Mouse (Mus musculus) heart, embryonic 13.5 days (tissue): Measurements from ENCODE around the gene Tas2r123. TPM values are rescaled to one million over a fixed set of nuclear protein-coding genes. Genes with fewer than 3 reads are reported as not detected.

Experiments used
- ATAC-seq: fragments of 200-750 bp; cut with Nextera tagmentation; 2 replicates; pipeline ENCODE4 v1.8.0; 2017; ENCODE audit warnings: moderate TSS enrichment; ENCODE audit not compliant: insufficient number of reproducible peaks, low FRiP score, low TSS enrichment; ENCODE audit errors: extremely low read depth
- H3K27ac ChIP-seq: fragments of 300-500 bp; sonication (generic); replicated peaks from 2 replicates; pipeline ENCODE4 v1.5.1; 2015; ENCODE audit warnings: moderate library complexity, mild to moderate bottlenecking, inconsistent platforms
- H3K27me3 ChIP-seq: fragments of 300-500 bp; sonication (generic); replicated peaks from 2 replicates; pipeline ENCODE4 v1.6.1; 2015; ENCODE audit warnings: mild to moderate bottlenecking, inconsistent platforms
- H3K36me3 ChIP-seq: fragments of 300-500 bp; sonication (generic); 2 replicates; pipeline ENCODE4 v1.6.1; 2015; ENCODE audit warnings: mild to moderate bottlenecking, inconsistent platforms
- H3K4me1 ChIP-seq: fragments of 300-500 bp; sonication (generic); 2 replicates; pipeline ENCODE4 v1.6.1; 2015; ENCODE audit warnings: inconsistent platforms
- H3K4me2 ChIP-seq: fragments of 300-500 bp; sonication (generic); 2 replicates; pipeline ENCODE4 v1.6.1; 2015; ENCODE audit warnings: inconsistent platforms, mild to moderate bottlenecking, moderate library complexity
- H3K4me3 ChIP-seq: fragments of 300-500 bp; sonication (generic); 2 replicates; pipeline ENCODE4 v1.5.1; 2015; ENCODE audit warnings: moderate library complexity, mild to moderate bottlenecking, inconsistent platforms
- H3K9ac ChIP-seq: fragments of 300-500 bp; sonication (generic); 2 replicates; pipeline ENCODE4 v1.6.1; 2015; ENCODE audit warnings: inconsistent platforms, mild to moderate bottlenecking, moderate library complexity
- H3K9me3 ChIP-seq: fragments of 300-500 bp; sonication (generic); 2 replicates; pipeline ENCODE4 v1.6.1; 2016; ENCODE audit warnings: inconsistent platforms
- WGBS: fragments of 180-500 bp; shearing (Covaris S2); methylation state at CpG from one replicate; pipeline ENCODE4 v1.1.7; 2015; ENCODE audit warnings: mixed read lengths; 5-methylcytosine and 5-hydroxymethylcytosine counted together
- polyA plus RNA-seq: library from polyadenylated mRNA; unstranded; fragments of >200 nt; fragmentation: Nextera tagmentation; extraction: Ambion mirVana; gene quantifications from 2 replicates; pipeline ENCODE4 v1.2.1, GENCODE M21; 2015

Tas2r123 gene
- polyA plus RNA-seq = not detected in 2 replicates

GRCm38 (mm10) chr6:132846842-132847241 lies at the start of gene Tas2r123:
Tas2r123 (plus strand) TSS chr6:132847142.
- H3K27me3 ChIP-seq = no peaks in the 10 kb centered on the region
- H3K9me3 ChIP-seq = no peaks in the 10 kb centered on the region
- no peak within 1 kb of the TSS for H3K4me3 ChIP-seq
- ATAC-seq = no peak
- no peak within 1 kb of the TSS for H3K27ac ChIP-seq
- WGBS = 55% methylated on average over 1 of the region's 1 CpGs
- H3K9ac ChIP-seq = no peak within 1 kb of the TSS
- no peak within 1 kb of the TSS for H3K4me2 ChIP-seq
- no peaks in the 10 kb centered on the region for H3K36me3 ChIP-seq
- H3K4me1 ChIP-seq = no peaks in the 10 kb centered on the region

GRCm38 (mm10) chr6:132802518-132802917 lies 44.4 kb upstream of the Tas2r123 start, which contains the start of gene Tas2r117:
Tas2r117 (plus strand) TSS chr6:132802818.
- Histone ChIP-seq H3K27me3 (no peaks in the 10 kb centered on the region), H3K36me3 (no peaks in the 10 kb centered on the region), H3K9me3 (no peaks in the 10 kb centered on the region), H3K4me3 (no peak within 1 kb of the TSS), H3K27ac (no peak within 1 kb of the TSS), H3K9ac (no peak within 1 kb of the TSS), H3K4me1 (no peaks in the 10 kb centered on the region), H3K4me2 (no peak within 1 kb of the TSS)
- no peak for ATAC-seq
- 71% methylated on average over 1 of the region's 1 CpGs for WGBS

- Histone ChIP-seq H3K9me3 (no peaks in the 10 kb centered on the region), H3K4me1 (no peaks in the 10 kb centered on the region), H3K4me2 (no peak within 1 kb of the TSS), H3K4me3 (no peak within 1 kb of the TSS), H3K27me3 (no peaks in the 10 kb centered on the region), H3K36me3 (no peaks in the 10 kb centered on the region), H3K9ac (no peak within 1 kb of the TSS), H3K27ac (no peak within 1 kb of the TSS)
- 54% methylated on average over 1 of the region's 1 CpGs for WGBS
- no peak for ATAC-seq
Observed at GRCm38 (mm10) chr6:132855138-132855537, 8.2 kb downstream of the Tas2r123 start, which contains the start of gene Tas2r116. Tas2r116 (plus strand) TSS chr6:132855438.

GRCm38 (mm10) chr6:132867708-132868107 lies 20.8 kb downstream of the Tas2r123 start, which contains the start of gene Tas2r110:
Tas2r110 (plus strand) TSS chr6:132868008.
- Histone ChIP-seq H3K36me3 (no peaks in the 10 kb centered on the region), H3K9me3 (no peaks in the 10 kb centered on the region), H3K4me3 (no peak within 1 kb of the TSS), H3K27me3 (no peaks in the 10 kb centered on the region), H3K9ac (no peak within 1 kb of the TSS), H3K27ac (no peak within 1 kb of the TSS), H3K4me2 (no peak within 1 kb of the TSS), H3K4me1 (no peaks in the 10 kb centered on the region)
- ATAC-seq = no peak

GRCm38 (mm10) chr6:132892711-132893110 lies 45.8 kb downstream of the Tas2r123 start, which contains the start of gene Tas2r113:
Tas2r113 (plus strand) TSS chr6:132893011.
- Histone ChIP-seq H3K27me3 (no peaks in the 10 kb centered on the region), H3K36me3 (no peaks in the 10 kb centered on the region), H3K4me3 (no peak within 1 kb of the TSS), H3K9me3 (no peaks in the 10 kb centered on the region), H3K4me1 (no peaks in the 10 kb centered on the region), H3K4me2 (no peak within 1 kb of the TSS), H3K9ac (no peak within 1 kb of the TSS), H3K27ac (no peak within 1 kb of the TSS)
- ATAC-seq = no peak
- WGBS = 65% methylated on average over 1 of the region's 1 CpGs

Other genes starting within 250 kb of the Tas2r123 start
- gene A630073D07Rik, start 195.6 kb upstream of the Tas2r123 start, polyA plus RNA-seq = not detected in 2 replicates
- not detected in 2 replicates for gene Tas2r120, start 190.2 kb upstream of the Tas2r123 start, polyA plus RNA-seq
- not detected in 2 replicates for gene Tas2r121, start 146.1 kb upstream of the Tas2r123 start, polyA plus RNA-seq
- gene Tas2r122, start 135.2 kb upstream of the Tas2r123 start, polyA plus RNA-seq = not detected in 2 replicates
- gene Tas2r115, start 109.1 kb upstream of the Tas2r123 start, polyA plus RNA-seq = not detected in 2 replicates
- gene Tas2r124, start 92.4 kb upstream of the Tas2r123 start, polyA plus RNA-seq = not detected in 2 replicates
- not detected in 2 replicates for gene Tas2r102, start 85.0 kb upstream of the Tas2r123 start, polyA plus RNA-seq
- not detected in 2 replicates for gene Tas2r136, start 69.0 kb upstream of the Tas2r123 start, polyA plus RNA-seq
- not detected in 2 replicates for gene Tas2r117, start 44.3 kb upstream of the Tas2r123 start, polyA plus RNA-seq
- gene Tas2r116, start 8.3 kb downstream of the Tas2r123 start, polyA plus RNA-seq = not detected in 2 replicates
- not detected in 2 replicates for gene Tas2r110, start 20.9 kb downstream of the Tas2r123 start, polyA plus RNA-seq
- not detected in 2 replicates for gene Tas2r113, start 45.9 kb downstream of the Tas2r123 start, polyA plus RNA-seq
- gene Tas2r125, start 62.5 kb downstream of the Tas2r123 start, polyA plus RNA-seq = not detected in 2 replicates
- gene Tas2r129, start 104.0 kb downstream of the Tas2r123 start, polyA plus RNA-seq = not detected in 2 replicates
- gene Tas2r131, start 110.8 kb downstream of the Tas2r123 start, polyA plus RNA-seq = not detected in 2 replicates
- not detected in 2 replicates for gene Tas2r109, start 133.8 kb downstream of the Tas2r123 start, polyA plus RNA-seq
- gene Tas2r103, start 190.0 kb downstream of the Tas2r123 start, polyA plus RNA-seq = not detected in 2 replicates
- gene Tas2r140, start 208.7 kb downstream of the Tas2r123 start, polyA plus RNA-seq = not detected in 2 replicates